In the genomic region with DNA sequence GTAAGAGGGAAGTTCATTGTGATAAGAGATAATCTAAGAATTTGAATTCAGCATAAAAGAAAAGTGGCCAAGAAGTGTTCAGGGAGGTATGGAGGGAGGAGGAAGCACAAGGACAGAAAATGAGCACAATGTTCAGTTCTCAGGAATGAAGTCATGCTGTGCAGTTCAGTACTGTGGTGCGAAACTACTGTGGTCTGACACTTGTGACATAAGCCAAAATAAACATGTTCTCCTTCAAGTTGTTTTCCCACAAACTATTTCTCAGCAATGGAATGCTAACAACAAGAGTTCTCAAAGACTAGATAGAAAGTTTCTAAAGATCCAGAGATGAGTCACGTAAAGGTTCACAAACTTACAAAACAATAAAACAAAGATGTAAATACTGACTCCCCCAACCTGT, we compare ENCODE assay signal across 27 mouse cellular contexts.
DNase-seq lines count a peak whose midpoint lies in the region; ATAC-seq and TF ChIP-seq lines count a peak whose summit lies in the region.
"Had no signal": no experiment of that assay in that cellular context is flagged by ENCODE, and none has a peak within 500 bp of the region (broad histone marks: within the 10 kb centered on the region; RNA-seq: fewer than 3 reads in every experiment).

No protein-coding gene starts in this region.

- no peak for TF ChIP-seq CTCF in thymus, adult 2 months (IDR thresholded peaks at IDR 0.05; ENCODE audit: borderline replicate concordance, control insufficient read depth, extremely low read depth, insufficient read depth, low read length, poor library complexity)
- TF ChIP-seq CTCF in forebrain, postnatal 0 days (IDR thresholded peaks at IDR 0.05; ENCODE audit: low read depth), result no peak

- no peak overlapping the region for H3K27ac ChIP-seq in thymus, adult 2 months (ENCODE audit: control insufficient read depth, insufficient read depth, low read length)
- no peak overlapping the region for H3K27ac ChIP-seq in forebrain, postnatal 0 days (ENCODE audit: low read depth, low read length)
- H3K27ac ChIP-seq: embryonic facial prominence, embryonic 10.5 days; embryonic facial prominence, embryonic 15.5 days; hindbrain, embryonic 12.5 days; limb, embryonic 13.5 days; stomach, embryonic 15.5 days had no signal

- no peak for TF ChIP-seq POLR2A in thymus, adult 2 months (IDR thresholded peaks at IDR 0.05; ENCODE audit: control insufficient read depth, extremely low read depth, insufficient read depth, low read length, poor library complexity)

- no peak for ATAC-seq in forebrain, postnatal 0 days
- ATAC-seq: forebrain, embryonic 14.5 days; midbrain, embryonic 16.5 days had no signal

- no peak overlapping the region for H3K9ac ChIP-seq in forebrain, postnatal 0 days
- H3K9ac ChIP-seq: embryonic facial prominence, embryonic 15.5 days; hindbrain, embryonic 12.5 days; limb, embryonic 13.5 days; stomach, embryonic 15.5 days had no signal

- no peaks in the 10 kb centered on the region for H3K9me3 ChIP-seq in forebrain, postnatal 0 days (ENCODE audit: low read length)
- H3K9me3 ChIP-seq: embryonic facial prominence, embryonic 10.5 days; embryonic facial prominence, embryonic 15.5 days; G1E; hindbrain, embryonic 12.5 days; limb, embryonic 13.5 days; stomach, embryonic 15.5 days had no signal

- H3K4me3 ChIP-seq in thymus, adult 2 months (ENCODE audit: control insufficient read depth, insufficient read depth, low read length), result no peak overlapping the region
- no peak overlapping the region for H3K4me3 ChIP-seq in forebrain, postnatal 0 days (ENCODE audit: low read depth, low read length)
- H3K4me3 ChIP-seq: embryonic facial prominence, embryonic 10.5 days; embryonic facial prominence, embryonic 15.5 days; hindbrain, embryonic 12.5 days; limb, embryonic 13.5 days; stomach, embryonic 15.5 days had no signal

- 91% methylated on average over 2 of the region's 2 CpGs for WGBS in thymus, adult 2 months
- 74% methylated on average over 2 of the region's 2 CpGs for WGBS in forebrain, postnatal 0 days

- H3K27me3 ChIP-seq in thymus, adult 2 months (ENCODE audit: control insufficient read depth, insufficient read depth, low read length), result no peaks in the 10 kb centered on the region
- no peaks in the 10 kb centered on the region for H3K27me3 ChIP-seq in forebrain, postnatal 0 days (ENCODE audit: insufficient read depth, low read length)
- H3K27me3 ChIP-seq: embryonic facial prominence, embryonic 15.5 days; hindbrain, embryonic 12.5 days; limb, embryonic 13.5 days; stomach, embryonic 15.5 days had no signal

- intact Hi-C loops in heart, postnatal 36 days (cut with DNase I), result no loop called here

- H3K36me3 ChIP-seq in thymus, adult 2 months (ENCODE audit: control insufficient read depth, insufficient read depth, low read length), result no peaks in the 10 kb centered on the region
- no peaks in the 10 kb centered on the region for H3K36me3 ChIP-seq in forebrain, postnatal 0 days (ENCODE audit: insufficient read depth)
- H3K36me3 ChIP-seq: embryonic facial prominence, embryonic 10.5 days; embryonic facial prominence, embryonic 15.5 days; G1E; hindbrain, embryonic 12.5 days; limb, embryonic 13.5 days; stomach, embryonic 15.5 days had no signal

- no peaks in the 10 kb centered on the region for H3K4me1 ChIP-seq in thymus, adult 2 months (replicated peaks; ENCODE audit: control insufficient read depth, insufficient read depth, low read length)
- no peaks in the 10 kb centered on the region for H3K4me1 ChIP-seq in forebrain, postnatal 0 days (ENCODE audit: insufficient read depth)
- H3K4me1 ChIP-seq: embryonic facial prominence, embryonic 10.5 days; embryonic facial prominence, embryonic 15.5 days; hindbrain, embryonic 12.5 days; limb, embryonic 13.5 days; stomach, embryonic 15.5 days had no signal

- DNase-seq in heart, adult 11 months, result peak; percentile 85
- DNase-seq in heart, postnatal 36 days, result no peak
- peak; percentile 9 for DNase-seq in kidney, adult 9 months
- DNase-seq in kidney, adult 11 months, result no peak
- peak; percentile 9 for DNase-seq in lung, postnatal 36 days
- DNase-seq in lung, postnatal 4 days, result no peak
- no peak for DNase-seq in thymus, adult 2 months
- DNase-seq in forebrain, postnatal 0 days, result no peak
- DNase-seq: cerebellum, adult 8-10 months; cerebellum, postnatal 25 days; gastrocnemius, postnatal 25 days; heart, postnatal 14 days; kidney, adult 8-10 months; kidney, postnatal 4 days; right cerebral cortex, postnatal 25 days; thymus, adult 18-20 months; thymus, postnatal 36 days had no signal

- H3K4me2 ChIP-seq in forebrain, postnatal 0 days (ENCODE audit: low read depth), result no peak overlapping the region
- H3K4me2 ChIP-seq: embryonic facial prominence, embryonic 15.5 days; hindbrain, embryonic 12.5 days; limb, embryonic 13.5 days; liver, embryonic 11.5 days; midbrain, embryonic 11.5 days; stomach, embryonic 15.5 days had no signal

Comparison
In these comparisons a context has a peak if more than half of its experiments do, and no peak if none do; other contexts are left out.
1. DNase-seq: peak in heart, adult 11 months (single experiment), kidney, adult 9 months (single experiment) and lung, postnatal 36 days (single experiment); none in heart, postnatal 36 days (0 of 2), kidney, adult 11 months (single experiment), lung, postnatal 4 days (0 of 2), thymus, adult 2 months (single experiment) and forebrain, postnatal 0 days (single experiment).